Mouse (Mus musculus): ENCODE measurements around the gene Nexn.

Nexn gene

GRCm38 (mm10) chr3:152235238-152235637 is 30.9 kb downstream of the Nexn start:
- no peak for DNase-seq (ENCODE audit: low spot score)

- DNase-seq (ENCODE audit: low spot score) = peak; percentile 45
Observed at GRCm38 (mm10) chr3:152231333-152232100, 34.6 kb downstream of the Nexn start.

GRCm38 (mm10) chr3:152229271-152229670 is 36.9 kb downstream of the Nexn start:
- no peak for DNase-seq (ENCODE audit: low spot score)

- no peak for DNase-seq (ENCODE audit: low spot score)
Observed at GRCm38 (mm10) chr3:152228843-152229242, 37.3 kb downstream of the Nexn start.

GRCm38 (mm10) chr3:152225906-152226305 is 40.2 kb downstream of the Nexn start:
- no peak for DNase-seq (ENCODE audit: low spot score)

- DNase-seq (ENCODE audit: low spot score) = no peak
Observed at GRCm38 (mm10) chr3:152224918-152225317, 41.2 kb downstream of the Nexn start.

- no peak for DNase-seq (ENCODE audit: low spot score)
Observed at GRCm38 (mm10) chr3:152213416-152213815, 52.7 kb downstream of the Nexn start.

- DNase-seq (ENCODE audit: low spot score) = no peak
Observed at GRCm38 (mm10) chr3:152211731-152212279, 54.3 kb downstream of the Nexn start.

- peak; percentile 52 for DNase-seq (ENCODE audit: low spot score)
Observed at GRCm38 (mm10) chr3:152210728-152211391, 55.3 kb downstream of the Nexn start.

- DNase-seq (ENCODE audit: low spot score) = peak; percentile 99
Observed at GRCm38 (mm10) chr3:152209967-152210634, 56.0 kb downstream of the Nexn start, which contains the start of the genes Dnajb4 and Fubp1. Dnajb4 (minus strand) TSS chr3:152210302. Fubp1 (plus strand) TSS chr3:152210422.

GRCm38 (mm10) chr3:152209177-152209966 is 56.8 kb downstream of the Nexn start:
- peak; percentile 56 for DNase-seq (ENCODE audit: low spot score)

GRCm38 (mm10) chr3:152208096-152208885 is 57.9 kb downstream of the Nexn start:
- DNase-seq (ENCODE audit: low spot score) = no peak

GRCm38 (mm10) chr3:152207156-152207555 is 59.0 kb downstream of the Nexn start:
- no peak for DNase-seq (ENCODE audit: low spot score)

- no peak for DNase-seq (ENCODE audit: low spot score)
Observed at GRCm38 (mm10) chr3:152204577-152204976, 61.6 kb downstream of the Nexn start.

- DNase-seq (ENCODE audit: low spot score) = no peak
Observed at GRCm38 (mm10) chr3:152203996-152204395, 62.2 kb downstream of the Nexn start.

- no peak for DNase-seq (ENCODE audit: low spot score)
Observed at GRCm38 (mm10) chr3:152203411-152203810, 62.7 kb downstream of the Nexn start.

GRCm38 (mm10) chr3:152202942-152203341 is 63.2 kb downstream of the Nexn start:
- DNase-seq (ENCODE audit: low spot score) = no peak

- DNase-seq (ENCODE audit: low spot score) = no peak
Observed at GRCm38 (mm10) chr3:152201651-152202050, 64.5 kb downstream of the Nexn start.

- no peak for DNase-seq (ENCODE audit: low spot score)
Observed at GRCm38 (mm10) chr3:152201181-152201580, 65.0 kb downstream of the Nexn start.

- no peak for DNase-seq (ENCODE audit: low spot score)
Observed at GRCm38 (mm10) chr3:152199125-152199524, 67.0 kb downstream of the Nexn start.

GRCm38 (mm10) chr3:152197246-152197645 is 68.9 kb downstream of the Nexn start:
- peak; percentile 76 for DNase-seq (ENCODE audit: low spot score)

Data from c-Kit-positive CD71-positive TER-119-positive erythroid progenitor cells, embryonic 14.5 days (primary cell).